Mouse (Mus musculus): Measurements from ENCODE around the gene Lrig2. TPM values are rescaled to one million over a fixed set of nuclear protein-coding genes. Genes with fewer than 3 reads are reported as not detected.

Lrig2 gene
- 11.0 and 11.1 TPM in 2 replicates for polyA plus RNA-seq (2012; rRNA removed)

DNA sequence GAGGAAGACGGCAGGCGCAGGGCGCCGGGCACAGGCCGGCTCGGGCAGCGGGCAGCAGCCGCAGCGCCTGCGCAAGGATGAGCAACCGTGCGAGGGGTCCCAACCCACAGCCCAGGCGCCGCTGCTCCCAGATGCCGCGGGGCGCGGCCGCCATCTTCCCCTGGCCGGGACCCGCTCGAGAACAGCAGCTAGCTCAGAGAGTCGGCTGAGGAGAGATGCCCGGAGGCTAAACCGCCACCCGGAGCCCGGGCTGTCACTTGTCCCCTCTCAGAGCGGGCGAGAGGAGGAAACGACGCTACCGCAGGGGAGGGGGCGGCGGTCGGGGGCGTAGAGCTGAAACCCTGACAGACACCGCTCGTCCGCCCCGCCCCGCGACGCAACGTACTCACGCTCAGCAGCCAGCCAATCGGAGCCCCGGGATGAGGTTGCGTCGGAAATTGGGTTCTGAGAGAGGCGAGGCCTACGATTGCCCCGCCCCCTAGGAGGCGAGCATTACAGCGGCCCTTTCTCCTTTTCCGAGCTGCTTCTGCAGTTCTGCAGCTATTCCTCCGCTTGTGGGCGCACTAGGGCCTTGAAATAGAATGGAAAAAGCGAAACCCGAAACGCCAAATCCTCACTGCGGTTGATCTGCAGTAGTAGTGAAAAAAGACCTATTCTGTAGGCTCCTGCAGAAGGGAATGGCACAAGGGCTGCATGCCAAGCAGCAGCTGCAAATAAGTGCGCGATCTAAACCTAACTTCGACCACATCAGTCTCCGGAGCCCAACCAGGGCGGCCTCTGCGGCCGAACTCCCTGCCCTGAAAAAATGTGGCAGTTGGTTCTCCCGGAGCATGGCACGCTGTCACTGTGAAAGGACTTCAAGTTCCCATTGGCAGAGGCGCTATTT lies at the start of gene Lrig2:
Lrig2 (minus strand) TSS at position 381 of the 886 bp plus-strand sequence.
- DNase-seq (ENCODE audit: low spot score) = peak; percentile 94

DNA sequence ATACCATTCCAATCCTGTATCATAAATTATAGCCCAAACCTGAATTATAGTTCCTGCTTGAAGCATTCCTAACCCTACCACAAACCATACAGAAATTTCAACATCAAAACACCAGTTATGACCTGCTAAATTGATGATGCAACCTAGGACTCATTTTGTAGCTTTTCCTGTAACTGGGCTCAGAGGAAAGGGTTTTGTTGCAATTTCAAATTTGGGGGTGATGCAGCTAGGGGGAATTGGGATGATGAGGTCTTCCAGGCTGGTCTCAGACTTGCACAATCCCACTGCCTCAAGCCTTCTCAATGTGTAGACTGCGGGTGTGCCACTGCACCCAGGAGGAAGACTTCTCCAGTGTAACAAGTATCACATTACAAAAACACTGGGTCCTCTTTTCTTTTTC lies 44.9 kb upstream of the Lrig2 start:
- no peak for DNase-seq (ENCODE audit: low spot score)

- DNase-seq (ENCODE audit: low spot score) = no peak
These were observed 38.9 kb upstream of the Lrig2 start for GRCm38 (mm10) chr3:104550594-104550993.

DNA sequence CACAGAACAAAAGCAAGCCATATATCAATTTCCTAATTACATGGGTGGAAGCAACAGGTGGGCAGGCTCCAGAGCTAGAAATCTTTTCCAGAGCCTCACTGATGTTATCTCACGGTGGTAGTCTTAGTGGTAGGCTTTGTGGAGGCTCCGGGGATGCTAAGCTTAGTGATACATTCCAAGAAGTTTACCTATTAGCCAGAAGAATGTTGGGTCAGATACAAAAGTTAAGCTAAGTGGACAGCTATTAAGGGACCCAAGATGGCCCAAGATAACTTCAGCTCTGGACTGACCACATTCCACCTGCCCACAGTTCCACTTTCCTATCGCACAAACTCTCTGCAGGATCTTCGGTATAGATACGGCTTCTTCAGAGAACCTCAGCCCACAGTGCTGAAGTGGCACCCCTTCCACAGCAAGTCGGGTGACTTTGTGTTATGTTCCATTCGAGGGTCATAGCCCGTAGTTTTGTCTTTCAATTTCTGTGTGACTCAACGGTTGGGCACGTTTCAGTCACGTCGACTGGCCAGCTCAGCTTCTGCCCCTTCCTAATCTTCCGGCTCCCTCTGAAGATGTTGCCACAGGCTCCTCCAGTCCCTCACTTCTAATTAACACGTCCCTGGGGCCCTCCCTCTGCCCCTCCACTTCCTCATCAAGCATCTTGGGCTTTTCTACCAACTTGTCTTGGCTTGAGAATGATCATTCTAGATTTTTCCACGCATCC lies 36.8 kb upstream of the Lrig2 start:
- DNase-seq (ENCODE audit: low spot score) = no peak

DNA sequence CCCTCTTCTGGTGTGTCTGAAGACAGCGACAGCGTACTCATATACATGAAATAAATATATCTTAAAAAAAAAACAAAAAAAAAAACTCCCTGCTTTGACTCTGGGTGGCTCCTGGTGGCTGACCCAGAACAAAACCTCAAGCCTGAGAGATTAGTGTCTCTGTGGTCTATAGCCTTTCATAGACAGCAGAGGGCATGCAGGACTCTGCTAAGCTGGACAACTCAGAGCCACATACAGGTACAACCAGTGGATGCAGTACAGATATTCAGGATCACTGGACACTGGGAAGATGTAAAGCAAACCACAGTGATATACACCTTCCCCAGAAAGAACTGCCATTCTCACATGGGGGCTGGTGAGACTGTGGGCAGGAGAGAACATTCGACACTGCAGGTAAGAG lies 32.1 kb upstream of the Lrig2 start:
- no peak for DNase-seq (ENCODE audit: low spot score)

DNA sequence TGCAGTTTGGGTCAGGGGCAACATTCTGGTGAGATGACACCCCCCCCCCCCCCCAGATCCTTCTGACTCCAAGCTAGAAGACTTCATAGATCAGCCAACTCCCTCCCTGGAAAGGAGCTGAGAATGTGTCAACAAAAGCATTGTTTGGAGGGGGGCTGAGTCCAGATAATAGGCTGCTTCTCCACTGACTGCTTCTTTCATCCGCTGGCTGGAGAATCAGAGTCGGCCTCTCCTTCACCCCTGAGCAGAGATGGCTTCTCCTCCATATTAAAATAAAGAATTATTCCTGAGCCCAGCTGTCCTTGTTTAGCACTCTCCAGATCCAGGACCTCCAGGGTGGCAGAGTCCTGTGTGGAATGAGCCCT lies 30.3 kb upstream of the Lrig2 start:
- DNase-seq (ENCODE audit: low spot score) = no peak

- peak; percentile 45 for DNase-seq (ENCODE audit: low spot score)
These were observed 29.7 kb upstream of the Lrig2 start for GRCm38 (mm10) chr3:104541139-104542064.

GRCm38 (mm10) chr3:104540480-104541138 lies 28.9 kb upstream of the Lrig2 start:
- DNase-seq (ENCODE audit: low spot score) = no peak

- no peak for DNase-seq (ENCODE audit: low spot score)
These were observed 21.5 kb upstream of the Lrig2 start for GRCm38 (mm10) chr3:104533223-104533622.

DNA sequence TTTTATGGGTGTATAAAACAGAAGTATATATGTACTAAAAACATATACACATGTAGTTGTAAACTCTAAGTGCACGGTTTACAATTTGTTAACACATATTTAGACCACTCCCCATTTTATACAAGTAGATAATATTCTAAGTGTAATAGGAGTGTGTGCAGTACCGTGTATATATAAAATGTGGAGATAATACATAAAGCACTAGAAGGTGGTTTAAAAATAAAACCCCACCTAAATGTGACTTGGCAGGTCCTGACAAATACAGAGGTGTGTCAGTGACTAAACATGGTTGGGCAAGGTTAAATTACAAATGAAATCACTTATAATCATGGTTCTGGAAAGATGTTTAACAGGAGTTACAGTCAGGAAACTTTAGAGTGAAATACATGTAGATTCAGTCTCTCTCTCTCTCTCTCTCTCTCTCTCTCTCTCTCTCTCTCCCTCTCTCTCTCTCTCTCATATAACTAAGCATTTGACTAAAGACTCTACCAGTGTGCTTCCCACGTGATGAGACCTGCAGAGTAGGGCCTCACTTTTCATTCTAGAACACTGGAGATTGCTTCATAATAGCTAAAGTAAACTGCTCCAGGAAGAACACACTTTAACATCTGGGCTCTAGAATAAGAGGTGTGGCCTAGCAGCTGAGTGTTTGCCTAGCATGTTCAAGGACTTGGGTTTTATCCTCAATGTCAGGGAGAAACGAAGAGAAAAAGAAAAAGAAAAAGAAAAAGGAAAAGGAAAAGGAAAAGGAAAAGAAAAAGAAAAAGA lies 14.6 kb upstream of the Lrig2 start:
- no peak for DNase-seq (ENCODE audit: low spot score)

GRCm38 (mm10) chr3:104525516-104525915 lies 13.8 kb upstream of the Lrig2 start:
- no peak for DNase-seq (ENCODE audit: low spot score)

GRCm38 (mm10) chr3:104525029-104525428 lies 13.3 kb upstream of the Lrig2 start:
- no peak for DNase-seq (ENCODE audit: low spot score)

GRCm38 (mm10) chr3:104523333-104523871 lies 11.7 kb upstream of the Lrig2 start:
- DNase-seq (ENCODE audit: low spot score) = no peak

GRCm38 (mm10) chr3:104521341-104521924 lies 9.7 kb upstream of the Lrig2 start:
- no peak for DNase-seq (ENCODE audit: low spot score)

GRCm38 (mm10) chr3:104520471-104520870 lies 8.8 kb upstream of the Lrig2 start:
- DNase-seq (ENCODE audit: low spot score) = no peak

DNA sequence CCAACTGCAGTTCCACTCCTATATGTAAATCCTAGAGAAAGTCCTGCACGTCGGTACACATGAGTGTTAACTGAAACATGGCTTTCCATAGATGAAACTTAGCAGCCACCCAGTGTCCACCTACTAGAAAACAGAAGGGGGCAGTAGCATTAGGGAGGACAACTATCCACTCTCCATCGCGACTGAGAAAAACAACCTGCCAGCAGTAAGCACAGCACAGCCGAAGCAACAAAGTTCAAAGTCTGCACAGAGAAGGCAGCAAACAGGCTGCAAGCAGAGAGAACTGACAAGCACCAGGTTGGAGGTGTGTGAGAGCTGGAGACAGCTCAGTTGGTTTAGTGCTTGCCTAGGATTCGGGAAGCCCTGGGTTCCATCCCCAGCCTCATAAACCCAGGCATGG lies 7.2 kb upstream of the Lrig2 start:
- DNase-seq (ENCODE audit: low spot score) = no peak

GRCm38 (mm10) chr3:104518411-104518810 lies 6.7 kb upstream of the Lrig2 start:
- no peak for DNase-seq (ENCODE audit: low spot score)

- no peak for DNase-seq (ENCODE audit: low spot score)
These were observed 5.4 kb upstream of the Lrig2 start for GRCm38 (mm10) chr3:104517161-104517560.

GRCm38 (mm10) chr3:104514510-104514909 lies 2.8 kb upstream of the Lrig2 start:
- DNase-seq (ENCODE audit: low spot score) = no peak

- no peak for DNase-seq (ENCODE audit: low spot score)
These were observed 668 bp upstream of the Lrig2 start for GRCm38 (mm10) chr3:104512424-104512748.

All from urinary bladder, adult 2 months (tissue).